Mouse (Mus musculus): ENCODE measurements around the gene Dcps. TPM values are rescaled to one million over a fixed set of nuclear protein-coding genes. Genes with fewer than 3 reads are reported as not detected.

Gene Dcps
- polyA plus RNA-seq, 1 experiment from 2014 or later = 77.7 TPM

DNA sequence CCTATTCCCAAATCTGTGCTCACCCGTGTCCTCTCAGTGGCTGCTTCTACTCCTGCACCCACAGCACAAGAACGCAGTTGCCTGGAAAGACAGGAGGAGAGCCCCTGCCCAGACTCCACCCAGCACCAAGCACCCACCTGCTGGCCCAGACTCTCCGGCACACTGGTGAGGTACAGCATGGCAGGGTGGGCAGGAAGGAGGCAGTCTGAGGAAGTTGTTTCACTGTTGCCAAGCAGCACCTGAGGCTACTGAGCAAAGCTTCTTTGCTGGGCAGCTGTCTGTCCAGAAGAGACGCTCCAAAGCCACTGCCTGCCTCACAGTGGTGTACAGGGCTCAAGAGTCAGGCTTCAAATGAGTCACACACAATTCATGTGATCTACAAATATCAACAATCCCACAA lies 77.1 kb downstream of the Dcps start:
- H3K9me3 ChIP-seq = no peaks in the 10 kb centered on the region
- H3K4me1 ChIP-seq = peaks cover 4% of the 10 kb centered on the region; the same call in 1 of the 2 replicates
- no peak overlapping the region for H3K9ac ChIP-seq
- no peaks in the 10 kb centered on the region for H3K27me3 ChIP-seq (replicated peaks)
- ATAC-seq (ENCODE audit: insufficient read depth, low FRiP score, low read depth) = peak; percentile 27; the same call in 1 of the 2 replicates
- H3K4me2 ChIP-seq = no peak overlapping the region
- no peak overlapping the region for H3K27ac ChIP-seq
- no peaks in the 10 kb centered on the region for H3K36me3 ChIP-seq
- 66% methylated on average over 4 of the region's 4 CpGs for whole genome bisulfite sequencing
- H3K4me3 ChIP-seq (replicated peaks) = no peak overlapping the region

DNA sequence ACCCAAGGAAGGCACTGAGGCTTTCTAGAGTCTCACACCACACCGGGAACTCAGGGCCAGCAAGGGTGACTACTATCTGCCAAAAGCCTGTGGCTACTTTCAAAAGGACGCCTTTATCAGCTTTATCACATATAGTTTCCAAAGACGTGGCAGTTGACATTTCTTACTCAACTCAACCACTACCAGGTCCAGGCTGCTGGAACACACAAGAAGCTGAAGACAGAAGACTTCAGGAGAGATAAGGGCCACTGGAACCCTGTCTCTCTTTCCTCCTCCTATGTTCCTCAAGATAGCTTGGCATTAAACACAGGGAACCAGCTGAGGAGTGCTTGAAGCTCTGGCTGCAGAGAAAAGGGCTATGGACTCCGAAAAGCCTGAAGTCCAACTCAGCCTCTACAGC lies 78.0 kb downstream of the Dcps start:
- WGBS = 75% methylated on average over 4 of the region's 4 CpGs
- Histone ChIP-seq H3K9ac (no peak overlapping the region), H3K4me1 (peaks cover 4% of the 10 kb centered on the region; the same call in 1 of the 2 replicates), H3K27ac (no peak overlapping the region), H3K4me3 (replicated peaks) (no peak overlapping the region), H3K4me2 (no peak overlapping the region), H3K27me3 (replicated peaks) (no peaks in the 10 kb centered on the region), H3K36me3 (no peaks in the 10 kb centered on the region), H3K9me3 (no peaks in the 10 kb centered on the region)
- no peak for ATAC-seq (ENCODE audit: insufficient read depth, low FRiP score, low read depth)

DNA sequence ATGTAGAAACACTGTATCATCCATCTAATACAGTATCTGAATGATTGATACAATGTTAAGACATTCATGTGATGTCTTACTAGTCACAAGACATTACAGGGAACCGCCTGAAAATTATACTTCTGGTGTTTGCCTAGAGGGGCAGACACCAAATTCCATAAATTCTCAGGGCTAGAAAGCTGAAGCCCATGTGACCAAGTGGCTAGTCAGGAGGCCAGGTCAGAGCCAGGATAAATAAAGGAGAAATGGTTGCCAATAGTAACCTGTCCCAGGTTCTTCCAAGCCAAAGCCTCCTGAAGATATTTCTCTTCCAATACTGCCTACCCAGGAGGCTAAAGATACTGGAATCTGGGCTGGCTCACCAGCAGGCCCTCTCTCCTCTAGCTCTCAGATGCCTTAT lies 80.1 kb downstream of the Dcps start:
- Histone ChIP-seq H3K36me3 (no peaks in the 10 kb centered on the region), H3K27me3 (replicated peaks) (no peaks in the 10 kb centered on the region), H3K4me3 (replicated peaks) (no peak overlapping the region), H3K4me2 (no peak overlapping the region), H3K9me3 (no peaks in the 10 kb centered on the region), H3K9ac (no peak overlapping the region), H3K27ac (no peak overlapping the region), H3K4me1 (no peaks in the 10 kb centered on the region)
- ATAC-seq (ENCODE audit: insufficient read depth, low FRiP score, low read depth) = no peak
- WGBS = 59% methylated on average over 1 of the region's 1 CpGs

DNA sequence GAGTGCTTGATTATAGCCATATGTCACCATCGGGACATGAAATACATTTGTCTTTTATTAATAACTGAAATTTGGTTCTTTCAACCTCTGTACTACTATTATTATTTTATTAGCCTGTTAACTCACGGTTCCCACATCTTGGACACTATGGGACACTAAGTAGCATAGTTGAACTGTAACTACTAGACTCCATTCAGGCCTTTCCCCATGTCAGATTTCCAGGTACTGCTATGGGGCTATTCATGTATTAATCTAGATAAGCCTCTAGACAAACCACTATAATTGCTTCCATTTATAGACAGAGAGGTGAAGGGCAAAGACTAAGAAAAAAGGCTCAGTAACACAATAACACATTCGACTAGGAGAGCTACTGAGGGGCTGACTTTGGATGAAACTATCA lies 82.5 kb downstream of the Dcps start:
- ATAC-seq (ENCODE audit: insufficient read depth, low FRiP score, low read depth) = no peak
- Histone ChIP-seq H3K9me3 (no peaks in the 10 kb centered on the region), H3K36me3 (no peaks in the 10 kb centered on the region), H3K9ac (no peak overlapping the region), H3K27ac (no peak overlapping the region), H3K27me3 (replicated peaks) (no peaks in the 10 kb centered on the region), H3K4me1 (no peaks in the 10 kb centered on the region), H3K4me2 (no peak overlapping the region), H3K4me3 (replicated peaks) (no peak overlapping the region)
- WGBS = 85% methylated on average over 3 of the region's 3 CpGs

DNA sequence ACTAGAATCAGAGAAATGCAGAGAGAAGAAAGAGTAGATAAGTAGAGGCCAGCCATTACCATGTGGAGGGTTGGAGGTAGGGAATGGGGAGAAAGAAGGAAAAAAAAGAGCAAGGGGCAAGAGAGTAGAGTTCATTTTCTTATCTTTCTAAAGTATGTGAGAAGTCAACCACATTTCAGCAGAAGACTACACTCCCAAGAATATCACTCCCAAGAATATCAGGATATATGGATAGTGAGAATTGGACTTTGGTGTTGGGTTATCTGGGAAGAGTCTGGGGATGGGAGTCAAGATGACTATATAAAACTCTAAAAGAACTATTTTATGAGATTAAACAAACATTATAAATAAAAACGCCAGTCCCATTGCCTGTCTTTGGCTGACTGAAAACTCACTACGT lies 83.0 kb downstream of the Dcps start:
- Histone ChIP-seq H3K4me3 (replicated peaks) (no peak overlapping the region), H3K27ac (no peak overlapping the region), H3K4me1 (no peaks in the 10 kb centered on the region), H3K36me3 (no peaks in the 10 kb centered on the region), H3K9me3 (no peaks in the 10 kb centered on the region), H3K4me2 (no peak overlapping the region), H3K27me3 (replicated peaks) (no peaks in the 10 kb centered on the region), H3K9ac (no peak overlapping the region)
- 90% methylated on average over 2 of the region's 2 CpGs for WGBS
- no peak for ATAC-seq (ENCODE audit: insufficient read depth, low FRiP score, low read depth)

Other genes with a start within 250 kb of the Dcps start
- gene St3gal4, start 56.8 kb downstream of the Dcps start, polyA plus RNA-seq (2015; fragmentation: Nextera tagmentation; extraction: Ambion mirVana) = 45.7 and 59.4 TPM in 2 replicates
- 141 and 154 TPM in 2 replicates for gene Srpr, start 24.1 kb upstream of the Dcps start, polyA plus RNA-seq (2015; fragmentation: Nextera tagmentation; extraction: Ambion mirVana)
- gene Tirap, start 24.2 kb upstream of the Dcps start, polyA plus RNA-seq (2015; fragmentation: Nextera tagmentation; extraction: Ambion mirVana) = 12.8 and 13.9 TPM in 2 replicates
- gene Foxred1, start 35.0 kb upstream of the Dcps start, polyA plus RNA-seq (2015; fragmentation: Nextera tagmentation; extraction: Ambion mirVana) = 39.7 and 46.6 TPM in 2 replicates
- 32.7 and 38.9 TPM in 2 replicates for gene Fam118b, start 91.7 kb upstream of the Dcps start, polyA plus RNA-seq (2015; fragmentation: Nextera tagmentation; extraction: Ambion mirVana)
- gene Rpusd4, start 91.8 kb upstream of the Dcps start, polyA plus RNA-seq (2015; fragmentation: Nextera tagmentation; extraction: Ambion mirVana) = 28.6 and 29.0 TPM in 2 replicates
- 10.2 and 10.4 TPM in 2 replicates for gene Cdon, start 245.1 kb upstream of the Dcps start, polyA plus RNA-seq (2015; fragmentation: Nextera tagmentation; extraction: Ambion mirVana)